Mouse (Mus musculus): ENCODE results near the gene Ggnbp2. TPM values are rescaled to one million over a fixed set of nuclear protein-coding genes. Genes with fewer than 3 reads are reported as not detected.
A peak's percentile ranks its signal among the peaks of the same experiment; 100 is the strongest.

The Ggnbp2 gene
- polyA plus RNA-seq, 1 experiment from 2014 or later, result 74.9 TPM

- Histone ChIP-seq H3K27me3 (no peaks in the 10 kb centered on the region), H3K4me1 (replicated peaks) (peaks cover 8% of the 10 kb centered on the region; the same call in 1 of the 2 replicates), H3K4me3 (peak overlapping the region; percentile 64), H3K36me3 (no peaks in the 10 kb centered on the region), H3K27ac (replicated peaks) (peak overlapping the region; percentile 65), H3K4me2 (peak overlapping the region; percentile 99), H3K9ac (peak overlapping the region; percentile 74), H3K9me3 (no peaks in the 10 kb centered on the region)
- peak; percentile 57 for ATAC-seq (ENCODE audit: low read depth)
- 2% methylated on average over 39 of the region's 39 CpGs for WGBS
These were observed 52.3 kb downstream of the Ggnbp2 start for GRCm38 (mm10) chr11:84818085-84818960.

- Histone ChIP-seq H3K27me3 (no peaks in the 10 kb centered on the region), H3K4me1 (replicated peaks) (peaks cover 8% of the 10 kb centered on the region; the same call in 1 of the 2 replicates), H3K9me3 (no peaks in the 10 kb centered on the region), H3K27ac (replicated peaks) (no peak overlapping the region), H3K4me2 (no peak overlapping the region), H3K36me3 (no peaks in the 10 kb centered on the region), H3K4me3 (no peak overlapping the region), H3K9ac (no peak overlapping the region)
- 80% methylated on average over 6 of the region's 6 CpGs for WGBS
- ATAC-seq (ENCODE audit: low read depth), result no peak
These were observed 53.3 kb downstream of the Ggnbp2 start for GRCm38 (mm10) chr11:84817362-84817761.

- no peak overlapping the region for H3K27ac ChIP-seq (replicated peaks)
- no peak overlapping the region for H3K4me2 ChIP-seq
- H3K9me3 ChIP-seq, result no peaks in the 10 kb centered on the region
- H3K4me1 ChIP-seq (replicated peaks), result peaks cover 6% of the 10 kb centered on the region; the same call in 1 of the 2 replicates
- no peaks in the 10 kb centered on the region for H3K36me3 ChIP-seq
- no peak overlapping the region for H3K4me3 ChIP-seq
- no peaks in the 10 kb centered on the region for H3K27me3 ChIP-seq
- WGBS, result 55% methylated on average over 13 of the region's 13 CpGs
- H3K9ac ChIP-seq, result no peak overlapping the region
- ATAC-seq (ENCODE audit: low read depth), result peak; percentile 34; the same call in 1 of the 2 replicates
These were observed 56.7 kb downstream of the Ggnbp2 start for GRCm38 (mm10) chr11:84813724-84814510.

- Histone ChIP-seq H3K9me3 (no peaks in the 10 kb centered on the region), H3K27me3 (no peaks in the 10 kb centered on the region), H3K4me1 (replicated peaks) (no peaks in the 10 kb centered on the region), H3K36me3 (no peaks in the 10 kb centered on the region), H3K27ac (replicated peaks) (no peak overlapping the region), H3K4me3 (no peak overlapping the region), H3K9ac (no peak overlapping the region), H3K4me2 (no peak overlapping the region)
- 94% methylated on average over 4 of the region's 4 CpGs for WGBS
- no peak for ATAC-seq (ENCODE audit: low read depth)
These were observed 66.2 kb downstream of the Ggnbp2 start for GRCm38 (mm10) chr11:84804373-84804772.

GRCm38 (mm10) chr11:84797627-84798353, 72.8 kb downstream of the Ggnbp2 start:
- Histone ChIP-seq H3K4me1 (replicated peaks) (peaks cover 22% of the 10 kb centered on the region), H3K27ac (replicated peaks) (no peak overlapping the region), H3K9ac (no peak overlapping the region), H3K4me2 (no peak overlapping the region), H3K9me3 (no peaks in the 10 kb centered on the region), H3K4me3 (no peak overlapping the region), H3K27me3 (0 out of 2 replicates have a peak, but pooled peaks cover 8% of the 10 kb centered on the region), H3K36me3 (no peaks in the 10 kb centered on the region)
- WGBS, result 20% methylated on average over 21 of the region's 21 CpGs
- 0 out of 2 replicates have a peak, but pooled peaks have one; percentile 17 for ATAC-seq (ENCODE audit: low read depth)

- Histone ChIP-seq H3K4me3 (no peak overlapping the region), H3K9ac (0 out of 2 replicates have a peak overlapping the region, but pooled peaks have one; percentile 28), H3K4me2 (no peak overlapping the region), H3K36me3 (no peaks in the 10 kb centered on the region), H3K4me1 (replicated peaks) (peaks cover 22% of the 10 kb centered on the region), H3K9me3 (no peaks in the 10 kb centered on the region), H3K27me3 (0 out of 2 replicates have a peak, but pooled peaks cover 8% of the 10 kb centered on the region), H3K27ac (replicated peaks) (no peak overlapping the region)
- 25% methylated on average over 10 of the region's 10 CpGs for WGBS
- ATAC-seq (ENCODE audit: low read depth), result no peak
These were observed 73.6 kb downstream of the Ggnbp2 start for GRCm38 (mm10) chr11:84797026-84797425.

GRCm38 (mm10) chr11:84794496-84795113, 76.0 kb downstream of the Ggnbp2 start:
- H3K27ac ChIP-seq (replicated peaks), result no peak overlapping the region

GRCm38 (mm10) chr11:84793545-84793944, 77.1 kb downstream of the Ggnbp2 start:
- Histone ChIP-seq H3K9ac (no peak overlapping the region), H3K27ac (replicated peaks) (no peak overlapping the region), H3K27me3 (peaks cover 12% of the 10 kb centered on the region; the same call in 1 of the 2 replicates), H3K9me3 (no peaks in the 10 kb centered on the region), H3K4me2 (no peak overlapping the region), H3K4me3 (no peak overlapping the region), H3K36me3 (no peaks in the 10 kb centered on the region), H3K4me1 (replicated peaks) (peaks cover 22% of the 10 kb centered on the region)
- no peak for ATAC-seq (ENCODE audit: low read depth)

More at GRCm38 (mm10) chr11:84794496-84795113, 76.0 kb downstream of the Ggnbp2 start:
- H3K9ac ChIP-seq, result peak overlapping the region; percentile 51; the same call in 1 of the 2 replicates
- no peaks in the 10 kb centered on the region for H3K36me3 ChIP-seq
- peak overlapping the region; percentile 42 for H3K4me2 ChIP-seq
- no peaks in the 10 kb centered on the region for H3K9me3 ChIP-seq
- WGBS, result 11% methylated on average over 17 of the region's 17 CpGs
- no peak overlapping the region for H3K4me3 ChIP-seq
- H3K27me3 ChIP-seq, result 0 out of 2 replicates have a peak, but pooled peaks cover 12% of the 10 kb centered on the region
- peak; percentile 90 for ATAC-seq (ENCODE audit: low read depth)
- H3K4me1 ChIP-seq (replicated peaks), result peaks cover 22% of the 10 kb centered on the region

GRCm38 (mm10) chr11:84790383-84790782, 80.2 kb downstream of the Ggnbp2 start:
- H3K4me2 ChIP-seq, result no peak overlapping the region
- WGBS, result 52% methylated on average over 6 of the region's 6 CpGs
- no peaks in the 10 kb centered on the region for H3K9me3 ChIP-seq
- no peak overlapping the region for H3K27ac ChIP-seq (replicated peaks)
- H3K36me3 ChIP-seq, result no peaks in the 10 kb centered on the region
- H3K4me3 ChIP-seq, result no peak overlapping the region
- H3K27me3 ChIP-seq, result peaks cover 9% of the 10 kb centered on the region; the same call in 1 of the 2 replicates
- peaks cover 13% of the 10 kb centered on the region for H3K4me1 ChIP-seq (replicated peaks)
- ATAC-seq (ENCODE audit: low read depth), result no peak
- no peak overlapping the region for H3K9ac ChIP-seq
